Mouse (Mus musculus): ENCODE measurements around the gene Ackr4.

- TF ChIP-seq POLR2A (IDR thresholded peaks at IDR 0.05; ENCODE audit: borderline replicate concordance, extremely low read depth, insufficient read depth, insufficient read length, poor library complexity, severe bottlenecking) (no peak), CTCF (IDR thresholded peaks at IDR 0.05; ENCODE audit: borderline replicate concordance, extremely low read depth, insufficient read depth, insufficient read length) (no peak)
Measured at GRCm38 (mm10) chr9:104078780-104079179, 48.0 kb downstream of the Ackr4 start.

Measured in brain, embryonic 14.5 days (tissue).